Mouse (Mus musculus): ENCODE measurements around the gene Gfra4. TPM values are rescaled to one million over a fixed set of nuclear protein-coding genes. Genes with fewer than 3 reads are reported as not detected.
A peak's percentile ranks its signal among the peaks of the same experiment; 100 is the strongest.

Gene Gfra4
- 9.6 and 11.9 TPM in 2 replicates for polyA plus RNA-seq (2016; fragmentation: Nextera tagmentation; extraction: Ambion mirVana)

GRCm38 (mm10) chr2:131042988-131043387, at the start of gene Gfra4:
Gene Gfra4 (minus strand): TSS chr2:131043088.
- Histone ChIP-seq H3K27ac (no peak within 1 kb of the TSS), H3K4me1 (peaks cover 19% of the 10 kb centered on the region), H3K36me3 (no peaks in the 10 kb centered on the region), H3K27me3 (replicated peaks) (peaks cover 42% of the 10 kb centered on the region), H3K4me2 (replicated peaks) (peak within 1 kb of the TSS; percentile 83; the same call in 1 of the 2 replicates), H3K9ac (no peak within 1 kb of the TSS), H3K9me3 (no peaks in the 10 kb centered on the region), H3K4me3 (no peak within 1 kb of the TSS)
- 58% methylated on average over 2 of the region's 2 CpGs for WGBS
- no peak for ATAC-seq (ENCODE audit: low FRiP score, low read depth)

- Histone ChIP-seq H3K9ac (no peak overlapping the region), H3K27ac (no peak overlapping the region), H3K9me3 (no peaks in the 10 kb centered on the region), H3K36me3 (no peaks in the 10 kb centered on the region), H3K4me2 (replicated peaks) (no peak overlapping the region), H3K27me3 (replicated peaks) (no peaks in the 10 kb centered on the region), H3K4me3 (no peak overlapping the region), H3K4me1 (no peaks in the 10 kb centered on the region)
- 75% methylated on average over 3 of the region's 3 CpGs for WGBS
- no peak for ATAC-seq (ENCODE audit: low FRiP score, low read depth)
Measured at GRCm38 (mm10) chr2:131090852-131091251, 48.0 kb upstream of the Gfra4 start.

GRCm38 (mm10) chr2:131089634-131090033, 46.7 kb upstream of the Gfra4 start:
- no peak overlapping the region for H3K4me3 ChIP-seq
- ATAC-seq (ENCODE audit: low FRiP score, low read depth): no peak
- no peaks in the 10 kb centered on the region for H3K36me3 ChIP-seq
- H3K9me3 ChIP-seq: no peaks in the 10 kb centered on the region
- H3K4me2 ChIP-seq (replicated peaks): no peak overlapping the region
- 95% methylated on average over 1 of the region's 1 CpGs for WGBS
- H3K9ac ChIP-seq: no peak overlapping the region
- no peaks in the 10 kb centered on the region for H3K27me3 ChIP-seq (replicated peaks)
- H3K27ac ChIP-seq: no peak overlapping the region
- H3K4me1 ChIP-seq: no peaks in the 10 kb centered on the region

GRCm38 (mm10) chr2:131088581-131088980, 45.7 kb upstream of the Gfra4 start:
- no peaks in the 10 kb centered on the region for H3K27me3 ChIP-seq (replicated peaks)
- H3K36me3 ChIP-seq: no peaks in the 10 kb centered on the region
- no peaks in the 10 kb centered on the region for H3K9me3 ChIP-seq
- 83% methylated on average over 4 of the region's 4 CpGs for WGBS
- no peak overlapping the region for H3K4me2 ChIP-seq (replicated peaks)
- H3K27ac ChIP-seq: no peak overlapping the region
- no peak for ATAC-seq (ENCODE audit: low FRiP score, low read depth)
- H3K9ac ChIP-seq: no peak overlapping the region
- no peaks in the 10 kb centered on the region for H3K4me1 ChIP-seq
- H3K4me3 ChIP-seq: no peak overlapping the region

- H3K9ac ChIP-seq: no peak within 1 kb of the TSS
- H3K4me1 ChIP-seq: no peaks in the 10 kb centered on the region
- no peaks in the 10 kb centered on the region for H3K36me3 ChIP-seq
- 89% methylated on average over 11 of the region's 11 CpGs for WGBS
- H3K4me2 ChIP-seq (replicated peaks): no peak within 1 kb of the TSS
- no peaks in the 10 kb centered on the region for H3K9me3 ChIP-seq
- H3K27me3 ChIP-seq (replicated peaks): no peaks in the 10 kb centered on the region
- H3K27ac ChIP-seq: no peak within 1 kb of the TSS
- H3K4me3 ChIP-seq: no peak within 1 kb of the TSS
- ATAC-seq (ENCODE audit: low FRiP score, low read depth): no peak
Measured at GRCm38 (mm10) chr2:131086667-131087390, 43.9 kb upstream of the Gfra4 start, which contains the start of gene Siglec1. Gene Siglec1 (minus strand): TSS chr2:131086765.

- Histone ChIP-seq H3K4me2 (replicated peaks) (no peak overlapping the region), H3K9ac (no peak overlapping the region), H3K4me1 (no peaks in the 10 kb centered on the region), H3K4me3 (no peak overlapping the region), H3K27ac (no peak overlapping the region), H3K36me3 (no peaks in the 10 kb centered on the region), H3K9me3 (no peaks in the 10 kb centered on the region), H3K27me3 (replicated peaks) (no peaks in the 10 kb centered on the region)
- 88% methylated on average over 4 of the region's 4 CpGs for WGBS
- ATAC-seq (ENCODE audit: low FRiP score, low read depth): no peak
Measured at GRCm38 (mm10) chr2:131084206-131084605, 41.3 kb upstream of the Gfra4 start.

GRCm38 (mm10) chr2:131080507-131080906, 37.6 kb upstream of the Gfra4 start:
- 81% methylated on average over 5 of the region's 5 CpGs for WGBS

GRCm38 (mm10) chr2:131072536-131072935, 29.6 kb upstream of the Gfra4 start:
- H3K27me3 ChIP-seq (replicated peaks): no peaks in the 10 kb centered on the region
- no peaks in the 10 kb centered on the region for H3K4me1 ChIP-seq
- H3K36me3 ChIP-seq: no peaks in the 10 kb centered on the region
- H3K9me3 ChIP-seq: no peaks in the 10 kb centered on the region
- H3K9ac ChIP-seq: 0 out of 2 replicates have a peak overlapping the region, but pooled peaks have one; percentile 26
- ATAC-seq (ENCODE audit: low FRiP score, low read depth): no peak
- no peak overlapping the region for H3K4me3 ChIP-seq
- no peak overlapping the region for H3K27ac ChIP-seq
- H3K4me2 ChIP-seq (replicated peaks): no peak overlapping the region
- WGBS: 89% methylated on average over 10 of the region's 10 CpGs

More at GRCm38 (mm10) chr2:131080507-131080906, 37.6 kb upstream of the Gfra4 start:
- no peak for ATAC-seq (ENCODE audit: low FRiP score, low read depth)
- Histone ChIP-seq H3K27me3 (replicated peaks) (no peaks in the 10 kb centered on the region; the same call in 1 of the 2 replicates), H3K4me1 (no peaks in the 10 kb centered on the region), H3K4me2 (replicated peaks) (no peak overlapping the region), H3K9ac (no peak overlapping the region), H3K4me3 (no peak overlapping the region), H3K9me3 (no peaks in the 10 kb centered on the region), H3K36me3 (no peaks in the 10 kb centered on the region), H3K27ac (no peak overlapping the region)

GRCm38 (mm10) chr2:131067481-131067880, 24.6 kb upstream of the Gfra4 start:
- no peak overlapping the region for H3K4me3 ChIP-seq
- no peak for ATAC-seq (ENCODE audit: low FRiP score, low read depth)

GRCm38 (mm10) chr2:131066342-131066741, 23.5 kb upstream of the Gfra4 start:
- Histone ChIP-seq H3K4me1 (0 out of 2 replicates have a peak, but pooled peaks cover 3% of the 10 kb centered on the region), H3K9me3 (no peaks in the 10 kb centered on the region), H3K27me3 (replicated peaks) (peaks cover 35% of the 10 kb centered on the region), H3K27ac (no peak overlapping the region), H3K9ac (no peak overlapping the region), H3K4me3 (no peak overlapping the region), H3K36me3 (no peaks in the 10 kb centered on the region), H3K4me2 (replicated peaks) (no peak overlapping the region)
- ATAC-seq (ENCODE audit: low FRiP score, low read depth): no peak
- WGBS: 73% methylated on average over 9 of the region's 9 CpGs

More at GRCm38 (mm10) chr2:131067481-131067880, 24.6 kb upstream of the Gfra4 start:
- no peak overlapping the region for H3K27ac ChIP-seq
- WGBS: 80% methylated on average over 6 of the region's 6 CpGs
- H3K4me2 ChIP-seq (replicated peaks): no peak overlapping the region
- no peak overlapping the region for H3K9ac ChIP-seq
- H3K36me3 ChIP-seq: no peaks in the 10 kb centered on the region
- H3K27me3 ChIP-seq (replicated peaks): peaks cover 25% of the 10 kb centered on the region
- 0 out of 2 replicates have a peak, but pooled peaks cover 3% of the 10 kb centered on the region for H3K4me1 ChIP-seq
- no peaks in the 10 kb centered on the region for H3K9me3 ChIP-seq

GRCm38 (mm10) chr2:131063404-131063864, 20.5 kb upstream of the Gfra4 start, which contains the start of gene Adam33:
Gene Adam33 (minus strand): TSS chr2:131063814.
- H3K9ac ChIP-seq: no peak within 1 kb of the TSS
- H3K4me3 ChIP-seq: 0 out of 2 replicates have a peak within 1 kb of the TSS, but pooled peaks have one; percentile 2
- peaks cover 37% of the 10 kb centered on the region for H3K27me3 ChIP-seq (replicated peaks)
- H3K4me2 ChIP-seq (replicated peaks): peak within 1 kb of the TSS; percentile 51
- no peak within 1 kb of the TSS for H3K27ac ChIP-seq
- 0 out of 2 replicates have a peak, but pooled peaks have one; percentile 53 for ATAC-seq (ENCODE audit: low FRiP score, low read depth)
- H3K4me1 ChIP-seq: 0 out of 2 replicates have a peak, but pooled peaks cover 3% of the 10 kb centered on the region
- H3K36me3 ChIP-seq: no peaks in the 10 kb centered on the region
- H3K9me3 ChIP-seq: no peaks in the 10 kb centered on the region
- WGBS: 5% methylated on average over 21 of the region's 27 CpGs

- Histone ChIP-seq H3K27me3 (replicated peaks) (peaks cover 40% of the 10 kb centered on the region), H3K4me1 (0 out of 2 replicates have a peak, but pooled peaks cover 3% of the 10 kb centered on the region), H3K9ac (no peak overlapping the region), H3K4me2 (replicated peaks) (no peak overlapping the region), H3K4me3 (no peak overlapping the region), H3K27ac (no peak overlapping the region), H3K36me3 (no peaks in the 10 kb centered on the region), H3K9me3 (no peaks in the 10 kb centered on the region)
- 79% methylated on average over 5 of the region's 5 CpGs for WGBS
- ATAC-seq (ENCODE audit: low FRiP score, low read depth): no peak
Measured at GRCm38 (mm10) chr2:131061607-131062006, 18.7 kb upstream of the Gfra4 start.
